Mouse (Mus musculus): ENCODE results near the gene C8g. TPM values are rescaled to one million over a fixed set of nuclear protein-coding genes. Genes with fewer than 3 reads are reported as not detected.

C8g gene
- total and polyA plus RNA-seq, 3 experiments = 2.3 to 5.1 TPM; not detected in 1

DNA sequence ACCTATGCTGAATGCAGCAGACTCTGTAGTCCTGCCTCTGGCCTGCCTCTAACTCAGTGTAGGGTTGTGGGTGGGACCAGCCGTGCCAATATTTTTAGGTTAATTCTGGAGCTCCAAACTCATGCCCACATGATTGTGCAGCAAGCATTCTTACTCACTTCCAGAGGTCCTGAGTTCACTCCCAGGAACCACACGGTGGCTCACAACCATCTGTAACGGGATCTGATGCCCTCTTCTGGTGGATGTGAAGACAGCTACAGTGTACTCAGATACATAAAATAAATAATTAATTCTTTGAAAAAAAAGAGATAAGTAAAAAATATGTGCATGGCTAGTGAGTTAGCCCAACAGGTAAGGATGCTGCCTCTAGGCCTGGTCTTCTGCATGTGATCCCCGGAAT lies 5.1 kb downstream of the C8g start:
- TF ChIP-seq CTCF (IDR thresholded peaks at IDR 0.05 in 2 of 3, conservative IDR thresholded peaks at IDR 0.05 in 1 of 3; ENCODE audit: control insufficient read depth in 1 of 3, insufficient read depth in 1 of 3, low read depth in 2 of 3, low read length in 3 of 3, poor library complexity in 1 of 3, severe bottlenecking in 1 of 3) = peak; percentile 13 to 72 (median 49); a peak in 4 of 6 replicates
- peak; percentile 37 for TF ChIP-seq RAD21 (IDR thresholded peaks at IDR 0.05; ENCODE audit: low read depth, low read length)
- 0 out of 2 replicates have a peak, but pooled peaks have one; percentile 28 for TF ChIP-seq MYC (IDR thresholded peaks at IDR 0.05; ENCODE audit: low read depth, low read length)
- no peak for TF ChIP-seq NRF1 (IDR thresholded peaks at IDR 0.05; ENCODE audit: insufficient read depth, low read depth, low read length, poor library complexity, severe bottlenecking)
- TF ChIP-seq TBP (IDR thresholded peaks at IDR 0.05; ENCODE audit: low read depth, low read length) = no peak
- TF ChIP-seq E2F4 (IDR thresholded peaks at IDR 0.05; ENCODE audit: borderline replicate concordance, low read depth, low read length) = no peak
- peak; percentile 35; the same call in 1 of the 2 replicates for TF ChIP-seq SIN3A (IDR thresholded peaks at IDR 0.05; ENCODE audit: low read length)
- no peak for TF ChIP-seq NELFE (IDR thresholded peaks at IDR 0.05; ENCODE audit: low read depth, low read length)
- 0 out of 2 replicates have a peak, but pooled peaks have one; percentile 40 for TF ChIP-seq ZNF384 (IDR thresholded peaks at IDR 0.05; ENCODE audit: low read depth, low read length)
- TF ChIP-seq ZC3H11A (IDR thresholded peaks at IDR 0.05; ENCODE audit: low read depth, low read length) = peak; percentile 34
- TF ChIP-seq SMC3 (IDR thresholded peaks at IDR 0.05; ENCODE audit: low read depth, low read length) = peak; percentile 60
- Histone ChIP-seq H3K36me3 (ENCODE audit: control insufficient read depth in 1 of 2, insufficient read depth in 2 of 2, low read length in 2 of 2) (peaks cover 0 to 16% of the 10 kb centered on the region in 2 experiments; a peak in 2 of 4 replicates), H3K79me2 (ENCODE audit: control insufficient read depth, insufficient read depth, low read length, poor library complexity) (peaks cover 8% of the 10 kb centered on the region), H3K4me1 (ENCODE audit: control insufficient read depth in 1 of 2, insufficient read depth in 2 of 2, low read length in 2 of 2) (peaks cover 10 to 23% of the 10 kb centered on the region in 2 experiments), H3K27me3 (ENCODE audit: control insufficient read depth in 1 of 2, insufficient read depth in 2 of 2, low read length in 2 of 2) (no peaks in the 10 kb centered on the region), H3K9me3 (replicated peaks; ENCODE audit: insufficient read depth, low read length) (no peaks in the 10 kb centered on the region), H3K27ac (ENCODE audit: control insufficient read depth, low read depth, low read length) (no peak overlapping the region), H3K4me3 (ENCODE audit: control insufficient read depth in 1 of 2, insufficient read depth in 1 of 2, low read depth in 2 of 2, low read length in 2 of 2) (no peak overlapping the region), H3K9ac (ENCODE audit: control insufficient read depth, low read depth, low read length, poor library complexity, severe bottlenecking) (no peak overlapping the region)
- peak; percentile 68 for DNase-seq (ENCODE audit: low read depth, low spot score)

DNA sequence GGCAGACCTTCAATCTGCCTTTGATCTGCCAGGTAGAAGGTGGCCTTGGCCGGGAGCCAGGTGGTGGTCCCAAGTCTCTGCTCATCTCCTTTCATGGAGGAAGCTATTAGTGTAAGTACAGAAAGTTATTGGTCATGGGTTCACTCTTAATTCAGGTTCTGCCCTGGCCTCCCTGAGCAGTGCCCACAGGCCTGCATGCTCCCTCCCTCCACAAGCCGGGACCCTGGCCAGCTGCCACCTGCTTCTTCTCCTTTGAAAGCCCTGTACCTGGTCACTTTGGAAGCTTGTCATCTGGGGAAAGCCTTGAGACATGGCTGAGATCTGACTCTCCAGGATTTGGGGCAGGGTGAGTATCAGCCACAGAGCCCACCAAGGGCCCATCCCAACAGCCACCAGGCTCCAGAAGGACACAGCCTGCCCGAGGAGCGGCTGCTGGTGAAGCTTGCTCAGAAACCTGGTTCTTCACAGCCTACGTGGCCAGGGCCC lies 8.0 kb downstream of the C8g start, which contains the start of gene Lcn12:
Lcn12 (minus strand) TSS at position 436 of the 486 bp plus-strand sequence.
- Histone ChIP-seq H3K9ac (ENCODE audit: control insufficient read depth, low read depth, low read length, poor library complexity, severe bottlenecking) (no peak within 1 kb of the TSS), H3K4me3 (ENCODE audit: control insufficient read depth in 1 of 2, insufficient read depth in 1 of 2, low read depth in 2 of 2, low read length in 2 of 2) (no peak within 1 kb of the TSS), H3K79me2 (ENCODE audit: control insufficient read depth, insufficient read depth, low read length, poor library complexity) (no peaks in the 10 kb centered on the region), H3K9me3 (replicated peaks; ENCODE audit: insufficient read depth, low read length) (no peaks in the 10 kb centered on the region), H3K36me3 (ENCODE audit: control insufficient read depth in 1 of 2, insufficient read depth in 2 of 2, low read length in 2 of 2) (peaks cover 0 to 14% of the 10 kb centered on the region in 2 experiments; a peak in 2 of 4 replicates), H3K27me3 (ENCODE audit: control insufficient read depth in 1 of 2, insufficient read depth in 2 of 2, low read length in 2 of 2) (peaks cover 0 to 3% of the 10 kb centered on the region in 2 experiments; a peak in 3 of 4 replicates), H3K27ac (ENCODE audit: control insufficient read depth, low read depth, low read length) (no peak within 1 kb of the TSS), H3K4me1 (ENCODE audit: control insufficient read depth in 1 of 2, insufficient read depth in 2 of 2, low read length in 2 of 2) (peaks cover 10 to 14% of the 10 kb centered on the region in 2 experiments)
- DNase-seq (ENCODE audit: low read depth, low spot score) = no peak
- TF ChIP-seq ZKSCAN1 (IDR thresholded peaks at IDR 0.05; ENCODE audit: low read depth, low read length) (no peak), MAZ (IDR thresholded peaks at IDR 0.05; ENCODE audit: low read depth, low read length) (no peak), BHLHE40 (IDR thresholded peaks at IDR 0.05; ENCODE audit: borderline replicate concordance, low read depth, low read length) (no peak), CTCF (IDR thresholded peaks at IDR 0.05 in 2 of 3, conservative IDR thresholded peaks at IDR 0.05 in 1 of 3; ENCODE audit: control insufficient read depth in 1 of 3, insufficient read depth in 1 of 3, low read depth in 2 of 3, low read length in 3 of 3, poor library complexity in 1 of 3, severe bottlenecking in 1 of 3) (no peak), POLR2AphosphoS2 (IDR thresholded peaks at IDR 0.05; ENCODE audit: low read length) (no peak), ETS1 (IDR thresholded peaks at IDR 0.05; ENCODE audit: low read depth, low read length) (no peak), TBP (IDR thresholded peaks at IDR 0.05; ENCODE audit: low read depth, low read length) (no peak), MAX (IDR thresholded peaks at IDR 0.05; ENCODE audit: low read length) (no peak), UBTF (IDR thresholded peaks at IDR 0.05; ENCODE audit: borderline replicate concordance, insufficient read depth, low read depth, low read length) (no peak), ZNF384 (IDR thresholded peaks at IDR 0.05; ENCODE audit: low read depth, low read length) (no peak), E2F4 (IDR thresholded peaks at IDR 0.05; ENCODE audit: borderline replicate concordance, low read depth, low read length) (no peak), TCF12 (IDR thresholded peaks at IDR 0.05; ENCODE audit: low read depth, low read length) (no peak)

Data from MEL (cell line).